Mouse (Mus musculus) ES-E14 (cell line): ENCODE results near the gene Haus5.

Source experiments
- CHD2 ChIP-seq: IDR thresholded peaks from 2 replicates; pipeline ENCODE4 v1.6.1; 2014; ENCODE audit warnings: mild to moderate bottlenecking, low read depth, low read length, inconsistent platforms
- HCFC1 ChIP-seq: IDR thresholded peaks from 2 replicates; pipeline ENCODE4 v1.6.1; 2012; ENCODE audit warnings: low read length, inconsistent platforms, borderline replicate concordance; ENCODE audit not compliant: insufficient read depth
- MAFK ChIP-seq: IDR thresholded peaks from 2 replicates; pipeline ENCODE4 v1.6.1; 2014; ENCODE audit warnings: mild to moderate bottlenecking, low read depth, low read length, inconsistent platforms; ENCODE audit not compliant: insufficient read depth
- ZNF384 ChIP-seq: IDR thresholded peaks from 2 replicates; pipeline ENCODE4 v1.6.1; 2012; ENCODE audit warnings: low read depth, low read length, inconsistent platforms

DNA sequence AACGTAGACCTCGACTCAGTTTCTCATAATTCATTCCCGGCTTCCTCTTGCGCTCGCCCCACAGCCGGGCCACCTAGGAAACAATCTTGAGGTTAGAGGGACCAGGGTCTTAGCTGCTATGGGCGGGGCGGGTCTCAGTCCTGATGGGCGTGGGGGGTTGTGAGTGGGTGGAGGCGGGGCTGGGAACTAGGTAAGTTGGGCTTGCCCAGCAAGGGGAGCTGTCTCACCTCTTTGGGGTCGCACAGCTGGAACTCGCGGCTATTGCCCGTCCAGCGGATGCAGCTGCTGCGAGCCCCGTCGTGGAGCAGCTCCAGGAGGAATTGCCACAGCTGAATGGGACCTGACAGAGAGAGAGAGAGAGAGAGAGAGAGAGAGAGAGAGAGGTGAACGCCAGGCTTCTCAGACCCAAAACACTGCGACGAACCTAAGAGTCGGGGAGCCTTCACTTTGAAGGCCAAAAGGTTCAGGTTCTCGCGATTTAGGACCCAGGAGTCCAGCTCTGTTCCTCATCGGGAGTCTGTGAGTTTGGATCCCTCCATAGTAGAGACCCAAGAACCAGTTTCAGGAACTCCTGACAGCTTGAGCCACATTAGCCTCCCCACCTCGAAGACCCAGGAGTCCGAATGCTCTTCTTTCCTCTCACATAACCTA lies 30.9 kb downstream of the Haus5 start:
- TF ChIP-seq ZNF384 (no peak), MAFK (no peak), HCFC1 (no peak), CHD2 (no peak)
